ENCODE assay signal across 8 mouse cellular contexts in genomic region chr17:43666576-43667289, GRCm38 (mm10). TPM values are rescaled to one million over a fixed set of nuclear protein-coding genes. Genes with fewer than 3 reads are reported as not detected.
DNase-seq lines count a peak whose midpoint lies in the region; ATAC-seq lines count a peak whose summit lies in the region.

Gene Slc25a27 (minus strand): TSS chr17:43667214.

- peak within 1 kb of the TSS; percentile 91 for H3K4me3 ChIP-seq in megakaryocyte, embryonic 14.5 days (replicated peaks)

- H3K4me1 ChIP-seq in megakaryocyte, embryonic 14.5 days = peaks cover 13% of the 10 kb centered on the region

- ATAC-seq in inflammation-experienced regulatory T-cells, adult 6 months = peak; percentile 99

- peaks cover 7% of the 10 kb centered on the region for H3K27me3 ChIP-seq in megakaryocyte, embryonic 14.5 days (replicated peaks)

- H3K36me3 ChIP-seq in megakaryocyte, embryonic 14.5 days (replicated peaks; ENCODE audit: low read length) = no peaks in the 10 kb centered on the region

- intact Hi-C loops in gastrocnemius, postnatal 14 days (cut with DNase I; ENCODE audit: low total_unique reads) = no loop called here

- DNase-seq in adrenal gland, adult 18-20 months (ENCODE audit: low spot score in 2 of 2) = peak; percentile 74 to 81
- DNase-seq in embryo, embryonic 10 days (ENCODE audit: low spot score) = peak; percentile 94
- DNase-seq in gastrocnemius, postnatal 14 days = peak; percentile 83
- peak; percentile 78 to 88 for DNase-seq in left cerebral cortex, adult 9 months (ENCODE audit: low spot score in 2 of 2)
- peak; percentile 89 to 92 for DNase-seq in right cerebral cortex, adult 2 months (ENCODE audit: low spot score in 2 of 2)
- DNase-seq in urinary bladder, postnatal 10 days (ENCODE audit: low spot score) = peak; percentile 38

- H3K9me3 ChIP-seq in megakaryocyte, embryonic 14.5 days = no peaks in the 10 kb centered on the region

RNA-seq across cellular contexts. Expression of gene Slc25a27, which starts in this region (rescaled TPM):
- total RNA-seq in adrenal gland, adult 18-20 months (2021) = 1 to 10 TPM; 3.2 to 3.4 TPM
- 1 to 10 TPM; 2.5 to 3.7 TPM for total RNA-seq in gastrocnemius, postnatal 14 days (2021)
- polyA plus RNA-seq in inflammation-experienced regulatory T-cells, adult 6 months (2017; shearing (Covaris generic)) = 1 to 10 TPM; 1.6 to 3.6 (median 2.8) TPM
- not detected in 2 replicates for polyA plus RNA-seq in megakaryocyte, embryonic 14.5 days (2012; ENCODE audit: insufficient read depth, low replicate concordance)

Comparison
In these comparisons a context has a peak if more than half of its experiments do, and no peak if none do; other contexts are left out.
1. Peak in every context shown above with its lines: DNase-seq, ATAC-seq and H3K4me3 ChIP-seq.
2. DNase-seq: peak in every context shown above with its lines; median percentile 94 in embryo, embryonic 10 days; 90 in right cerebral cortex, adult 2 months; 83 in gastrocnemius, postnatal 14 days; 83 in left cerebral cortex, adult 9 months; 78 in adrenal gland, adult 18-20 months; 38 in urinary bladder, postnatal 10 days.